Mouse (Mus musculus) left cerebral cortex, postnatal 25 days (tissue): ENCODE data around the gene Ip6k2. TPM values are rescaled to one million over a fixed set of nuclear protein-coding genes. Genes with fewer than 3 reads are reported as not detected.

Source experiments
- DNase-seq, 2 experiments: peaks; one replicate each; pipeline ENCODE4 v3.0.0; 2022; ENCODE audit warnings: low spot score in 2 of 2, mixed read lengths in 1 of 2
- intact Hi-C: fragments of 180-260 bp; cut with DNase I; formaldehyde crosslinking; loops from one replicate; pipeline ENCODE4 v1.15.1; 2025
- total RNA-seq, 2 experiments: library from RNA; stranded (reverse); gene quantifications; 2 replicates each; pipeline ENCODE4 v1.2.3; 2021

The Ip6k2 gene
- total RNA-seq, 2 experiments from 2014 or later: 152 to 153 TPM

GRCm38 (mm10) chr9:108809188-108809587 lies 25.6 kb downstream of the Ip6k2 start:
- DNase-seq: no peak
- intact Hi-C loops: no loop called here

GRCm38 (mm10) chr9:108809723-108810122 lies 26.1 kb downstream of the Ip6k2 start:
- no peak for DNase-seq
- intact Hi-C loops: no loop called here

- intact Hi-C loops: no loop called here
- DNase-seq: no peak
Measured at GRCm38 (mm10) chr9:108810516-108810915, 26.9 kb downstream of the Ip6k2 start.

GRCm38 (mm10) chr9:108815557-108815956 lies 32.0 kb downstream of the Ip6k2 start:
- intact Hi-C loops: loop anchor here (5.0 kb wide), 1 partner anchor 63 kb away; no protein-coding TSS in a partner anchor
- DNase-seq: peak in 1 of 2 experiments; percentile 59

GRCm38 (mm10) chr9:108819495-108819894 lies 35.9 kb downstream of the Ip6k2 start:
- DNase-seq: peak in 1 of 2 experiments; percentile 55
- intact Hi-C loops: loop anchor here (5.0 kb wide), 1 partner anchor 67 kb away; no protein-coding TSS in a partner anchor

- no peak for DNase-seq
- intact Hi-C loops: no loop called here
Measured at GRCm38 (mm10) chr9:108820077-108820476, 36.5 kb downstream of the Ip6k2 start.

GRCm38 (mm10) chr9:108824144-108824685 lies 40.6 kb downstream of the Ip6k2 start:
- DNase-seq: no peak

GRCm38 (mm10) chr9:108824755-108825413 lies 41.3 kb downstream of the Ip6k2 start:
- DNase-seq: peak; percentile 88 to 97
- intact Hi-C loops: no loop called here

More at GRCm38 (mm10) chr9:108824144-108824685, 40.6 kb downstream of the Ip6k2 start:
- intact Hi-C loops: no loop called here

GRCm38 (mm10) chr9:108825820-108826699 lies 42.5 kb downstream of the Ip6k2 start, which contains the start of gene Celsr3:
Gene Celsr3, plus strand, starts transcription at chr9:108826320.
- peak; percentile 89 to 97 for DNase-seq
- intact Hi-C loops: loop anchor here (2.0 kb wide), 1 partner anchor 27 kb away; the partner anchor contains the start of gene Slc26a6

GRCm38 (mm10) chr9:108826700-108827340 lies 43.2 kb downstream of the Ip6k2 start:
- peak; percentile 70 to 71 for DNase-seq
- intact Hi-C loops: loop anchor here (2.0 kb wide), 1 partner anchor 26 kb away; the partner anchor contains the start of gene Slc26a6

- intact Hi-C loops: loop anchor here (2.0 kb wide), 1 partner anchor 25 kb away; the partner anchor contains the start of gene Slc26a6
Measured at GRCm38 (mm10) chr9:108827454-108827853, 43.9 kb downstream of the Ip6k2 start.

GRCm38 (mm10) chr9:108827906-108828305 lies 44.3 kb downstream of the Ip6k2 start:
- no peak for DNase-seq
- intact Hi-C loops: loop anchor here (2.0 kb wide), 1 partner anchor 25 kb away; the partner anchor contains the start of gene Slc26a6

More at GRCm38 (mm10) chr9:108827454-108827853, 43.9 kb downstream of the Ip6k2 start:
- DNase-seq: no peak

GRCm38 (mm10) chr9:108831637-108832036 lies 48.0 kb downstream of the Ip6k2 start:
- intact Hi-C loops: no loop called here
- no peak for DNase-seq

- DNase-seq: peak; percentile 69 to 87
- intact Hi-C loops: no loop called here
Measured at GRCm38 (mm10) chr9:108832390-108833108, 49.0 kb downstream of the Ip6k2 start.

- intact Hi-C loops: no loop called here
- DNase-seq: peak; percentile 67 to 75
Measured at GRCm38 (mm10) chr9:108842989-108843388, 59.4 kb downstream of the Ip6k2 start.

- no peak for DNase-seq
- intact Hi-C loops: no loop called here
Measured at GRCm38 (mm10) chr9:108845390-108845789, 61.8 kb downstream of the Ip6k2 start.

GRCm38 (mm10) chr9:108847374-108847773 lies 63.8 kb downstream of the Ip6k2 start:
- DNase-seq: no peak
- intact Hi-C loops: no loop called here

- intact Hi-C loops: no loop called here
- no peak for DNase-seq
Measured at GRCm38 (mm10) chr9:108848419-108848818, 64.8 kb downstream of the Ip6k2 start.

GRCm38 (mm10) chr9:108852976-108853375 lies 69.4 kb downstream of the Ip6k2 start, which contains the start of gene Slc26a6:
Gene Slc26a6, plus strand, starts transcription at chr9:108853283.
- intact Hi-C loops: loop anchor here (2.0 kb wide), 1 partner anchor 26 kb away; the partner anchor contains the start of gene Celsr3
- no peak for DNase-seq
